ENCODE assay signal across 31 mouse cellular contexts in the genomic region with DNA sequence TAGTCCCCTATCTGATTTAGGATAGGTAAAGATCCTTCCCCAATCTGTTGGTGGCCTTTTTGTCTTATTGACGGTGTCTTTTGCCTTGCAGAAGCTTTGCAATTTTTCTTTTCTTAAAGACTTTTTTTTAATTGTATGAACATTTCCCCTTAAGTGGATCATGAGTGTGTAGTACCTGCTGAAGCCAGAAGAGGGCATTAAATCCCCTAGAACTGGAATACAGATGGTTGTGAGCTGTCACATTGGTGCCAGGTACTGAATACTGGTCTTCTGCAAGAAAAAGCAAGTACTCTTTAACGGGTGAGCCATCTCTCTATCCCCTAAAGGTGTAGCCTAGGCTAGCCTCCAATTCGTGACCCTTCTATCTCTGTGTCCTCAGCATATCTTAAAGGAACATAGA. TPM values are rescaled to one million over a fixed set of nuclear protein-coding genes. Genes with fewer than 3 reads are reported as not detected.
DNase-seq lines count a peak whose midpoint lies in the region; ATAC-seq and TF ChIP-seq lines count a peak whose summit lies in the region.
"Had no signal": no experiment of that assay in that cellular context is flagged by ENCODE, and none has a peak within 500 bp of the region (broad histone marks: within the 10 kb centered on the region; RNA-seq: fewer than 3 reads in every experiment).

No protein-coding gene starts in this region.

- no peaks in the 10 kb centered on the region for H3K79me2 ChIP-seq in heart, adult 2 months (replicated peaks; ENCODE audit: control insufficient read depth, insufficient read depth, low read length)

- no peaks in the 10 kb centered on the region for H3K4me1 ChIP-seq in heart, adult 2 months (ENCODE audit: control insufficient read depth, insufficient read depth, low read length)
- H3K4me1 ChIP-seq: heart, embryonic 15.5 days; liver, embryonic 13.5 days; lung, embryonic 15.5 days had no signal

- ATAC-seq in frontal cortex, adult (ENCODE audit: low TSS enrichment) = no peak
- ATAC-seq: forebrain, postnatal 0 days; intestine, embryonic 16.5 days; midbrain, embryonic 15.5 days had no signal

- no peak overlapping the region for H3K4me3 ChIP-seq in heart, adult 2 months
- H3K4me3 ChIP-seq: embryonic facial prominence, embryonic 10.5 days; heart, embryonic 15.5 days; limb, embryonic 13.5 days; liver, embryonic 13.5 days; lung, embryonic 15.5 days; midbrain, embryonic 15.5 days; myocyte had no signal

- intact Hi-C loops in heart, adult 2 months (cut with DNase I) = no loop called here
- intact Hi-C loops in heart, postnatal 36 days (cut with DNase I) = no loop called here

- TF ChIP-seq POLR2A in heart, adult 2 months (IDR thresholded peaks at IDR 0.05; ENCODE audit: insufficient read depth, low read depth, low read length) = no peak

- no peak for TF ChIP-seq EP300 in heart, adult 2 months (IDR thresholded peaks at IDR 0.05; ENCODE audit: insufficient read depth, low read depth, low read length)

- 0 out of 2 replicates have a peak, but pooled peaks have one; percentile 4 for TF ChIP-seq CTCF in heart, adult 2 months (IDR thresholded peaks at IDR 0.05)

- 71% methylated on average over 3 of the region's 3 CpGs for WGBS in heart, adult 2 months

- H3K36me3 ChIP-seq in heart, adult 2 months (ENCODE audit: control insufficient read depth, insufficient read depth, low read length) = no peaks in the 10 kb centered on the region
- H3K36me3 ChIP-seq: embryonic facial prominence, embryonic 10.5 days; G1E; heart, embryonic 15.5 days; limb, embryonic 13.5 days; liver, embryonic 13.5 days; lung, embryonic 15.5 days; midbrain, embryonic 15.5 days had no signal

- no peak overlapping the region for H3K27ac ChIP-seq in heart, adult 2 months
- H3K27ac ChIP-seq: embryonic facial prominence, embryonic 10.5 days; heart, embryonic 15.5 days; hindbrain, embryonic 14.5 days; limb, embryonic 13.5 days; liver, embryonic 13.5 days; lung, embryonic 15.5 days; midbrain, embryonic 15.5 days had no signal

- H3K27me3 ChIP-seq in heart, adult 2 months (ENCODE audit: control insufficient read depth, insufficient read depth, low read length) = no peaks in the 10 kb centered on the region
- H3K27me3 ChIP-seq: heart, embryonic 15.5 days; limb, embryonic 13.5 days; liver, embryonic 13.5 days; lung, embryonic 15.5 days; midbrain, embryonic 15.5 days had no signal

- no peak for DNase-seq in heart, adult 2 months
- DNase-seq in heart, postnatal 36 days = no peak
- DNase-seq in 3T3-L1 (ENCODE audit: low read depth, low spot score) (peak; percentile 9), ES-CJ7 (ENCODE audit: low read depth, low spot score) (peak; percentile 60)
- DNase-seq in induced T-regulatory cell, adult 2 months (ENCODE audit: low read depth) = peak; percentile 25
- DNase-seq in cerebellum, postnatal 25 days = no peak
- DNase-seq in ovary, postnatal 14 days (ENCODE audit: low spot score) = no peak
- DNase-seq: adrenal gland, postnatal 25 days; B cell, adult 2 months; cerebellum, adult 8-10 months; forebrain, postnatal 0 days; heart, postnatal 4 days; kidney, adult 9 months; kidney, postnatal 36 days; liver, embryonic 13.5 days; lung, postnatal 4 days; right cerebral cortex, adult 18-20 months; right cerebral cortex, postnatal 4 days had no signal

- H3K9ac ChIP-seq in heart, adult 2 months (ENCODE audit: low read depth, low read length) = no peak overlapping the region
- H3K9ac ChIP-seq: forebrain, postnatal 0 days; heart, embryonic 15.5 days; hindbrain, embryonic 14.5 days; limb, embryonic 13.5 days; liver, embryonic 13.5 days; lung, embryonic 15.5 days; midbrain, embryonic 15.5 days had no signal

RNA-seq across cellular contexts. Expression of a gene that starts 32.4 kb away (rescaled TPM):
- not detected for total RNA-seq in heart, adult 2 months (2021)
- 0.23 and 0.51 TPM in 2 replicates for polyA plus RNA-seq in heart, adult 2 months (2012; rRNA removed)
- not detected for total RNA-seq in heart, postnatal 36 days (2021)
- total RNA-seq: adrenal gland, postnatal 25 days; gastrocnemius, adult 18-20 months; gastrocnemius, postnatal 4 days had no signal
- polyA plus RNA-seq: embryonic facial prominence, embryonic 10.5 days; forebrain, embryonic 11.5 days; G1E; intestine, embryonic 16.5 days; limb, embryonic 13.5 days; liver, embryonic 13.5 days; myocyte had no signal

Comparison
In these comparisons a context has a peak if more than half of its experiments do, and no peak if none do; other contexts are left out.
1. DNase-seq: peak in 3T3-L1 (single experiment), ES-CJ7 (single experiment) and induced T-regulatory cell, adult 2 months (single experiment); none in heart, adult 2 months (0 of 2), heart, postnatal 36 days (0 of 2), cerebellum, postnatal 25 days (0 of 2) and ovary, postnatal 14 days (single experiment).